Mouse (Mus musculus) megakaryocyte, embryonic 14.5 days (primary cell): Measurements from ENCODE around the gene Ccdc182.

ENCODE experiments used
- FLI1 ChIP-seq: IDR thresholded peaks from 2 replicates; pipeline ENCODE4 v1.6.1; 2012; ENCODE audit warnings: low read length, inconsistent platforms, mixed read lengths
- GATA1 ChIP-seq: IDR thresholded peaks from 3 replicates; pipeline ENCODE4 v1.6.1; 2012; ENCODE audit warnings: mixed read lengths, low read length, inconsistent platforms, borderline replicate concordance

- TF ChIP-seq FLI1 (no peak), GATA1 (no peak)
Measured at GRCm38 (mm10) chr11:88318850-88319249, 25.0 kb downstream of the Ccdc182 start.
